In the genomic region with DNA sequence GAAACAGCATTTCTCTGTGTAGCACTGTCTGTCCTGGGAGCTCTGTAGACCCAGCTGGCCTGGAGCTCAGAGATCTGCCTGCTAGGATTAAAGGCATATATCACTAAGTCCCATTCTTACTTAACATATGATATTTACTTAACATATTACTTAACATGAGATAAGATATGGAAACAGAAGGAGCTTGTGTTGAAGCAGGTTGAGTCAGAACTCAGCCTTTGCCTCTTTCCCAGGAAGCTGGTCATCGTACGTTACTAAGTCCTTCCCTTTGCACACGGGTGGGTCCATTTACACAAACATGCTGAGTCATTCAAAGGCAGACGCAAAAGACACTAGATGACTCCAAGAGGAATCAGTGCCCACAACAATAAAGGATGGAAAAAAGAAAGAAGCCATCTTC, we compare ENCODE assay signal across 26 mouse cellular contexts. TPM values are rescaled to one million over a fixed set of nuclear protein-coding genes. Genes with fewer than 3 reads are reported as not detected.
DNase-seq lines count a peak whose midpoint lies in the region; ATAC-seq and TF ChIP-seq lines count a peak whose summit lies in the region.
"Had no signal": no experiment of that assay in that cellular context is flagged by ENCODE, and none has a peak within 500 bp of the region (broad histone marks: within the 10 kb centered on the region; RNA-seq: fewer than 3 reads in every experiment).

No protein-coding gene starts in this region.

- no peaks in the 10 kb centered on the region for H3K27me3 ChIP-seq in midbrain, embryonic 11.5 days (ENCODE audit: control insufficient read depth, insufficient read depth, low read length)
- H3K27me3 ChIP-seq in midbrain, postnatal 0 days (ENCODE audit: insufficient read depth, low read length), result no peaks in the 10 kb centered on the region
- no peaks in the 10 kb centered on the region for H3K27me3 ChIP-seq in stomach, embryonic 14.5 days (ENCODE audit: control insufficient read depth, insufficient read depth, low read length)
- H3K27me3 ChIP-seq: CH12.LX; embryonic facial prominence, embryonic 12.5 days; heart, embryonic 15.5 days; hindbrain, embryonic 15.5 days; liver, embryonic 13.5 days; lung, embryonic 15.5 days; neural tube, embryonic 15.5 days had no signal

- no peak for TF ChIP-seq CTCF in midbrain, postnatal 0 days (IDR thresholded peaks at IDR 0.05)

- H3K4me2 ChIP-seq in midbrain, embryonic 11.5 days, result no peak overlapping the region
- H3K4me2 ChIP-seq in midbrain, postnatal 0 days (ENCODE audit: low read depth, low read length, poor library complexity, severe bottlenecking), result no peak overlapping the region
- no peak overlapping the region for H3K4me2 ChIP-seq in stomach, embryonic 14.5 days (replicated peaks; ENCODE audit: low read depth, low read length)
- H3K4me2 ChIP-seq: embryonic facial prominence, embryonic 12.5 days; heart, embryonic 15.5 days; hindbrain, embryonic 15.5 days; liver, embryonic 13.5 days; lung, embryonic 15.5 days; neural tube, embryonic 15.5 days had no signal

- no peaks in the 10 kb centered on the region for H3K9me3 ChIP-seq in midbrain, embryonic 11.5 days (ENCODE audit: control insufficient read depth, low read length)
- no peaks in the 10 kb centered on the region for H3K9me3 ChIP-seq in midbrain, postnatal 0 days (ENCODE audit: low read length)
- no peaks in the 10 kb centered on the region for H3K9me3 ChIP-seq in stomach, embryonic 14.5 days (ENCODE audit: control insufficient read depth, low read depth, low read length)
- H3K9me3 ChIP-seq: embryonic facial prominence, embryonic 12.5 days; heart, embryonic 15.5 days; hindbrain, embryonic 15.5 days; liver, embryonic 13.5 days; lung, embryonic 15.5 days; midbrain, embryonic 10.5 days; neural tube, embryonic 15.5 days had no signal

- no peak overlapping the region for H3K27ac ChIP-seq in midbrain, embryonic 11.5 days (ENCODE audit: low read depth, low read length)
- H3K27ac ChIP-seq in midbrain, postnatal 0 days (ENCODE audit: low read depth, low read length), result no peak overlapping the region
- H3K27ac ChIP-seq in stomach, embryonic 14.5 days (ENCODE audit: low read length), result no peak overlapping the region
- H3K27ac ChIP-seq: embryonic facial prominence, embryonic 12.5 days; heart, adult 2 months; heart, embryonic 15.5 days; hindbrain, embryonic 15.5 days; left cerebral cortex, adult 2 months; liver, embryonic 13.5 days; lung, embryonic 15.5 days; macrophage; midbrain, embryonic 10.5 days; neural tube, embryonic 15.5 days had no signal

- H3K4me1 ChIP-seq in midbrain, embryonic 11.5 days (ENCODE audit: control insufficient read depth, insufficient read depth, low read length), result no peaks in the 10 kb centered on the region
- no peaks in the 10 kb centered on the region for H3K4me1 ChIP-seq in midbrain, postnatal 0 days (ENCODE audit: insufficient read depth, low read length)
- H3K4me1 ChIP-seq in stomach, embryonic 14.5 days (ENCODE audit: control insufficient read depth, insufficient read depth, low read length), result no peaks in the 10 kb centered on the region
- H3K4me1 ChIP-seq: embryonic facial prominence, embryonic 12.5 days; hindbrain, embryonic 15.5 days; lung, embryonic 15.5 days; midbrain, embryonic 10.5 days; neural tube, embryonic 15.5 days had no signal

- no peak overlapping the region for H3K9ac ChIP-seq in midbrain, embryonic 11.5 days (ENCODE audit: low read length)
- H3K9ac ChIP-seq in midbrain, postnatal 0 days (replicated peaks; ENCODE audit: low read length, poor library complexity, severe bottlenecking), result no peak overlapping the region
- no peak overlapping the region for H3K9ac ChIP-seq in stomach, embryonic 14.5 days (replicated peaks; ENCODE audit: low read depth, low read length)
- H3K9ac ChIP-seq: embryonic facial prominence, embryonic 12.5 days; heart, embryonic 15.5 days; hindbrain, embryonic 15.5 days; liver, embryonic 13.5 days; lung, embryonic 15.5 days; neural tube, embryonic 15.5 days had no signal

- ATAC-seq in midbrain, embryonic 11.5 days (ENCODE audit: low FRiP score), result no peak
- ATAC-seq in midbrain, postnatal 0 days (ENCODE audit: low FRiP score), result no peak
- ATAC-seq in stomach, embryonic 14.5 days (ENCODE audit: insufficient number of reproducible peaks, insufficient read depth, low FRiP score, low read depth), result peak; percentile 83; the same call in 1 of the 2 replicates

- peak; percentile 57 for DNase-seq in midbrain, embryonic 11.5 days (ENCODE audit: low spot score, missing footprints)
- no peak for DNase-seq in midbrain, postnatal 0 days (ENCODE audit: low spot score)
- peak; percentile 23 for DNase-seq in ZHBTc4 (ENCODE audit: low read depth, low spot score)
- DNase-seq in thymus, postnatal 4 days, result no peak
- no peak for DNase-seq in heart, adult 8-10 months (ENCODE audit: low spot score)
- no peak for DNase-seq in thymus, postnatal 14 days
- DNase-seq: B cell, adult 2 months; cerebellum, adult 2 months; cerebellum, postnatal 25 days; gastrocnemius, postnatal 25 days; heart, adult 2 months; heart, postnatal 4 days; kidney, adult 11 months; layer of hippocampus, adult 9-11 months; liver, embryonic 13.5 days; right cerebral cortex, adult 18-20 months had no signal

- H3K4me3 ChIP-seq in midbrain, embryonic 11.5 days (ENCODE audit: low read depth, low read length), result no peak overlapping the region
- no peak overlapping the region for H3K4me3 ChIP-seq in midbrain, postnatal 0 days (ENCODE audit: low read depth, low read length)
- H3K4me3 ChIP-seq in stomach, embryonic 14.5 days (ENCODE audit: low read depth, low read length), result no peak overlapping the region
- H3K4me3 ChIP-seq: embryonic facial prominence, embryonic 12.5 days; heart, adult 2 months; heart, embryonic 15.5 days; hindbrain, embryonic 15.5 days; left cerebral cortex, adult 2 months; liver, embryonic 13.5 days; lung, embryonic 15.5 days; midbrain, embryonic 10.5 days; neural tube, embryonic 15.5 days had no signal

- 85% methylated on average over 4 of the region's 4 CpGs for WGBS in midbrain, embryonic 11.5 days
- WGBS in midbrain, postnatal 0 days, result 88% methylated on average over 4 of the region's 4 CpGs
- 60% methylated on average over 4 of the region's 4 CpGs for WGBS in stomach, embryonic 14.5 days

- peaks cover 4% of the 10 kb centered on the region; the same call in 1 of the 2 replicates for H3K36me3 ChIP-seq in midbrain, embryonic 11.5 days (ENCODE audit: control insufficient read depth, insufficient read depth, low read length)
- H3K36me3 ChIP-seq in midbrain, postnatal 0 days (ENCODE audit: insufficient read depth, low read length), result peaks cover 16% of the 10 kb centered on the region
- H3K36me3 ChIP-seq in stomach, embryonic 14.5 days (ENCODE audit: control insufficient read depth, insufficient read depth, low read length), result peaks cover 4% of the 10 kb centered on the region; the same call in 1 of the 2 replicates

RNA-seq across cellular contexts. Expression of gene Fbxo33, which starts 20.8 kb away (rescaled TPM):
- 9.9 and 10.1 TPM in 2 replicates for polyA plus RNA-seq in midbrain, embryonic 11.5 days (2014; fragmentation: Nextera tagmentation; extraction: Ambion mirVana)
- 13.9 and 16.7 TPM in 2 replicates for total RNA-seq in midbrain, postnatal 0 days (2014; rRNA removed)
- 5.9 and 9.6 TPM in 2 replicates for polyA plus RNA-seq in midbrain, postnatal 0 days (2015; fragmentation: Nextera tagmentation; extraction: Ambion mirVana)
- polyA plus RNA-seq in stomach, embryonic 14.5 days (2014; fragmentation: Nextera tagmentation; extraction: Ambion mirVana), result 7.4 and 8.1 TPM in 2 replicates
- 1 to 10 TPM; 5.0 to 9.9 (median 7.9) TPM for total RNA-seq in heart, adult 8-10 months (2022)

Comparison
In these comparisons a context has a peak if more than half of its experiments do, and no peak if none do; other contexts are left out.
1. DNase-seq: peak in midbrain, embryonic 11.5 days (single experiment) and ZHBTc4 (single experiment); none in midbrain, postnatal 0 days (single experiment), thymus, postnatal 4 days (single experiment), heart, adult 8-10 months (single experiment) and thymus, postnatal 14 days (single experiment).